Mouse (Mus musculus) c-Kit-negative CD71-positive TER-119-positive erythroid progenitor cells, embryonic 14.5 days (primary cell): ENCODE results near the gene Pex1.
"Not testable (repeated sequence)": the region's sequence is repeated elsewhere in the genome, so short reads cannot be mapped to it uniquely, and the experiment has no call there.

ENCODE experiments used
- DNase-seq: peaks from one replicate; pipeline ENCODE4 v3.0.0-alpha.2; 2013; ENCODE audit warnings: low read depth, low spot score

Pex1 gene

GRCm38 (mm10) chr5:3644621-3645020 is 48.8 kb downstream of the Pex1 start:
- DNase-seq, result no peak

GRCm38 (mm10) chr5:3645326-3645725 is 49.5 kb downstream of the Pex1 start:
- no peak for DNase-seq

- DNase-seq, result peak; percentile 5
These were observed 50.7 kb downstream of the Pex1 start for GRCm38 (mm10) chr5:3646539-3646938.

- peak; percentile 47 for DNase-seq
These were observed 51.3 kb downstream of the Pex1 start for GRCm38 (mm10) chr5:3646991-3647707.

- peak; percentile 79 for DNase-seq
These were observed 51.8 kb downstream of the Pex1 start for GRCm38 (mm10) chr5:3647708-3648121.

GRCm38 (mm10) chr5:3648206-3648848 is 52.5 kb downstream of the Pex1 start:
- DNase-seq, result no peak

- DNase-seq, result no peak
These were observed 53.0 kb downstream of the Pex1 start for GRCm38 (mm10) chr5:3648849-3649210.

GRCm38 (mm10) chr5:3650881-3651280 is 55.0 kb downstream of the Pex1 start, which contains the start of gene Tmbim7:
Gene Tmbim7 (plus strand): TSS chr5:3651181.
- no peak for DNase-seq

- no peak for DNase-seq
These were observed 55.8 kb downstream of the Pex1 start for GRCm38 (mm10) chr5:3651621-3652020.

GRCm38 (mm10) chr5:3652903-3653575 is 57.2 kb downstream of the Pex1 start:
- not testable (repeated sequence) for DNase-seq

- no peak for DNase-seq
These were observed 57.9 kb downstream of the Pex1 start for GRCm38 (mm10) chr5:3653801-3654200.

- no peak for DNase-seq
These were observed 61.2 kb downstream of the Pex1 start, which contains the start of gene Gatad1 for GRCm38 (mm10) chr5:3657085-3657484. Gene Gatad1 (minus strand): TSS chr5:3657185.

- DNase-seq, result no peak
These were observed 69.4 kb downstream of the Pex1 start for GRCm38 (mm10) chr5:3665225-3665624.

- no peak for DNase-seq
These were observed 70.7 kb downstream of the Pex1 start for GRCm38 (mm10) chr5:3666585-3666984.

- no peak for DNase-seq
These were observed 74.2 kb downstream of the Pex1 start for GRCm38 (mm10) chr5:3669938-3670554.
